Mouse (Mus musculus): Measurements from ENCODE around the gene Thsd4. TPM values are rescaled to one million over a fixed set of nuclear protein-coding genes. Genes with fewer than 3 reads are reported as not detected.
"Not testable (repeated sequence)": the region's sequence is repeated elsewhere in the genome, so short reads cannot be mapped to it uniquely, and the experiment has no call there.

The Thsd4 gene
- total and polyA plus RNA-seq, 2 experiments: 0.70 to 0.92 TPM

DNA sequence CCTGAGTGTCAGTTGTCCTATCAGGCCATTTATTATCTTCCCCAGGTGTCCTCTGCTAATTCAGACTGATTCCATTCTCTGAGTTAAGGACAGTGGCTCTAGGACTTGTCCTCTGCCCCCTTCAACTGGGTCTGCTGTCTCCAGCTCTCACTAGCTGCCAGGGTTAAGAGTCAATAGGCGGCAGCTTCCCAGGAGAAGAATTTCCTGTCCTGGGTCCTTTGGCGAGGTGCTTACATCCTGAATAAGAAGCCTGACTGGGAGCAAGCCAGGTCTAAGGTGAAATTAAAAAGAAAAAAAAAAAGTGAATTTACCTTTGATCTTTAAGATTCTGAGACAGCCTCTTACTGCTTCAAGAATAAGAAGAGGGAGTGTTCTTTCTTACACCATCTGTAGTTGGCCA is 582.2 kb downstream of the Thsd4 start:
- H3K27me3 ChIP-seq (ENCODE audit: control insufficient read depth, insufficient read depth, low read length): peaks cover 15% of the 10 kb centered on the region
- TF ChIP-seq CTCF (IDR thresholded peaks at IDR 0.05; ENCODE audit: low read depth, low read length): no peak
- TF ChIP-seq POLR2A (IDR thresholded peaks at IDR 0.05; ENCODE audit: extremely low read depth, insufficient read depth, low read length): no peak
- peaks cover 2% of the 10 kb centered on the region; the same call in 1 of the 2 replicates for H3K4me1 ChIP-seq (ENCODE audit: control insufficient read depth, insufficient read depth, low read length)
- H3K36me3 ChIP-seq (ENCODE audit: control insufficient read depth, insufficient read depth, low read length): no peaks in the 10 kb centered on the region
- no peak overlapping the region for H3K9ac ChIP-seq (ENCODE audit: low read depth, low read length)
- H3K79me2 ChIP-seq (ENCODE audit: control insufficient read depth, insufficient read depth, low read length): no peaks in the 10 kb centered on the region
- no peak overlapping the region for H3K27ac ChIP-seq (replicated peaks; ENCODE audit: insufficient read depth, low read depth, low read length)
- WGBS: 77% methylated on average over 2 of the region's 2 CpGs
- H3K4me3 ChIP-seq (ENCODE audit: insufficient read depth, low read depth, low read length): no peak overlapping the region
- no peak for DNase-seq (ENCODE audit: extremely low read depth, low read depth, low spot score)

- TF ChIP-seq CTCF (IDR thresholded peaks at IDR 0.05; ENCODE audit: low read depth, low read length): no peak
- TF ChIP-seq POLR2A (IDR thresholded peaks at IDR 0.05; ENCODE audit: extremely low read depth, insufficient read depth, low read length): no peak
- Histone ChIP-seq H3K4me1 (ENCODE audit: control insufficient read depth, insufficient read depth, low read length) (peaks cover 2% of the 10 kb centered on the region; the same call in 1 of the 2 replicates), H3K9ac (ENCODE audit: low read depth, low read length) (no peak overlapping the region), H3K36me3 (ENCODE audit: control insufficient read depth, insufficient read depth, low read length) (no peaks in the 10 kb centered on the region), H3K27ac (replicated peaks; ENCODE audit: insufficient read depth, low read depth, low read length) (no peak overlapping the region), H3K27me3 (ENCODE audit: control insufficient read depth, insufficient read depth, low read length) (peaks cover 15% of the 10 kb centered on the region), H3K4me3 (ENCODE audit: insufficient read depth, low read depth, low read length) (no peak overlapping the region), H3K79me2 (ENCODE audit: control insufficient read depth, insufficient read depth, low read length) (no peaks in the 10 kb centered on the region)
- WGBS: 93% methylated on average over 8 of the region's 8 CpGs
- no peak for DNase-seq (ENCODE audit: extremely low read depth, low read depth, low spot score)
These were observed 583.3 kb downstream of the Thsd4 start for GRCm38 (mm10) chr9:59938529-59938928.

DNA sequence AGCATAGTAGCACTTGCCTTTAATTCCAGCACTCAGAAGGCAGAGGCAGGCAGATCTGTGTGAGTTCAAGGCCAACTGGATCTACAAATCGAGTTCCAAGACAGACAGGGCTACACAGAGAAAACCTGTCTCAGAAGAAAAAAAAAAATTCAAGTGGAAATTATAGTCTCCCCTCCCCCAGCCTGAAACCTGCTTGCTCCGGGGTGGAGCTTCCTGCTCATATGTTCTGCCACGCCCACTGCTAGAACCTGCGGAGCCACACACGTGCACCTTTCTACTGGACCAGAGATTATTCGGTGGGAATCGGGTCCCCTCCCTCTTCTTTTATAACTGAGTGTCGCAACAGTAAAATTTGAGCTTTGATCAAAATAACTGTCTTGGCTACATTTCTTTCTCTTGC is 586.0 kb downstream of the Thsd4 start:
- H3K9ac ChIP-seq (ENCODE audit: low read depth, low read length); DNase-seq (ENCODE audit: extremely low read depth, low read depth, low spot score); H3K4me1 ChIP-seq (ENCODE audit: control insufficient read depth, insufficient read depth, low read length); H3K79me2 ChIP-seq (ENCODE audit: control insufficient read depth, insufficient read depth, low read length); H3K36me3 ChIP-seq (ENCODE audit: control insufficient read depth, insufficient read depth, low read length); H3K27me3 ChIP-seq (ENCODE audit: control insufficient read depth, insufficient read depth, low read length); H3K27ac ChIP-seq (replicated peaks; ENCODE audit: insufficient read depth, low read depth, low read length); H3K4me3 ChIP-seq (ENCODE audit: insufficient read depth, low read depth, low read length): not testable (repeated sequence)
- WGBS: 74% methylated on average over 8 of the region's 8 CpGs

DNA sequence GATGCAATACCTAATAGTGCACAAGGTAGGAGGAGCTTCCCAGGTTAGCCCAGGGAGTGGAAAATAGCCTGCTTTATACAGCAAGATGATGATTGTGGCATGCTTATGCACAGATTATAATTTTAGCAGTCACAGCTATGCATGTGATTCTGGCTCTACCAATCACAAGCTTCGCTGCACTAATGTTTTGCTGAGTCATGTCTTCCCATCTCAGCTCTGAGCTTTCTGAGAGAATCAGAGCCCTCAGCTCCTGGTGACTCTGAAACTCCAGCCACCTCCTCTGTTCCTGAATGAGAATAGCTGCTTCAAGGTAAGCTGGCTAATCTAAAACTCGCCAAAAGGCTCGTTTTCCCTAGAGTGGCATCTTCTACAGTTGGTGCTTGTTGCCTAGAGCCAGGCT is 591.6 kb downstream of the Thsd4 start:
- H3K27ac ChIP-seq (replicated peaks; ENCODE audit: insufficient read depth, low read depth, low read length): no peak overlapping the region
- TF ChIP-seq POLR2A (IDR thresholded peaks at IDR 0.05; ENCODE audit: extremely low read depth, insufficient read depth, low read length) (no peak), CTCF (IDR thresholded peaks at IDR 0.05; ENCODE audit: low read depth, low read length) (no peak)
- 86% methylated on average over 3 of the region's 3 CpGs for WGBS
- no peak overlapping the region for H3K9ac ChIP-seq (ENCODE audit: low read depth, low read length)
- H3K27me3 ChIP-seq (ENCODE audit: control insufficient read depth, insufficient read depth, low read length): peaks cover 10% of the 10 kb centered on the region
- H3K4me3 ChIP-seq (ENCODE audit: insufficient read depth, low read depth, low read length): no peak overlapping the region
- H3K79me2 ChIP-seq (ENCODE audit: control insufficient read depth, insufficient read depth, low read length): no peaks in the 10 kb centered on the region
- no peak for DNase-seq (ENCODE audit: extremely low read depth, low read depth, low spot score)
- H3K4me1 ChIP-seq (ENCODE audit: control insufficient read depth, insufficient read depth, low read length): no peaks in the 10 kb centered on the region
- H3K36me3 ChIP-seq (ENCODE audit: control insufficient read depth, insufficient read depth, low read length): no peaks in the 10 kb centered on the region

Other genes starting within 250 kb of the Thsd4 start
- gene Lrrc49, start 166.1 kb upstream of the Thsd4 start, total RNA-seq (2014; rRNA removed): 0.28 and 0.40 TPM in 2 replicates
- gene Lrrc49, start 166.1 kb upstream of the Thsd4 start, polyA plus RNA-seq (2012; rRNA removed): 0.11 and 0.17 TPM in 2 replicates
- not detected in 2 replicates for gene Larp6, start 190.9 kb upstream of the Thsd4 start, total RNA-seq (2014; rRNA removed)
- gene Larp6, start 190.9 kb upstream of the Thsd4 start, polyA plus RNA-seq (2012; rRNA removed): 0.04 TPM in 1 of 2 replicates, not detected in the other